Mouse (Mus musculus): ENCODE data around the gene C2cd4a. TPM values are rescaled to one million over a fixed set of nuclear protein-coding genes. Genes with fewer than 3 reads are reported as not detected.

C2cd4a gene
- polyA plus RNA-seq, 1 experiment from 2014 or later, result 0.15 TPM

- no peak overlapping the region for H3K27ac ChIP-seq
- H3K27me3 ChIP-seq, result no peaks in the 10 kb centered on the region
- no peak overlapping the region for H3K4me3 ChIP-seq (replicated peaks)
- no peaks in the 10 kb centered on the region for H3K36me3 ChIP-seq
- ATAC-seq, result no peak
- H3K9me3 ChIP-seq, result peaks cover 4% of the 10 kb centered on the region; the same call in 1 of the 2 replicates
- WGBS, result 74% methylated on average over 6 of the region's 6 CpGs
- H3K9ac ChIP-seq (replicated peaks), result no peak overlapping the region
- H3K4me2 ChIP-seq (replicated peaks), result no peak overlapping the region
- no peaks in the 10 kb centered on the region for H3K4me1 ChIP-seq (replicated peaks)
Measured at GRCm38 (mm10) chr9:67782786-67783185, 49.3 kb downstream of the C2cd4a start.

Other genes with a start within 250 kb of the C2cd4a start
- gene C2cd4b, start 72.9 kb downstream of the C2cd4a start, polyA plus RNA-seq (2015; fragmentation: Nextera tagmentation; extraction: Ambion mirVana), result 0.20 and 0.44 TPM in 2 replicates
- gene Vps13c, start 8.1 kb upstream of the C2cd4a start, polyA plus RNA-seq (2015; fragmentation: Nextera tagmentation; extraction: Ambion mirVana), result 10.0 and 10.5 TPM in 2 replicates